Mouse (Mus musculus): ENCODE measurements around the gene Psmc5. TPM values are rescaled to one million over a fixed set of nuclear protein-coding genes. Genes with fewer than 3 reads are reported as not detected.

Psmc5 gene
- total RNA-seq, 2 experiments from 2014 or later, result 160 to 176 TPM

GRCm38 (mm10) chr11:106271794-106272643 lies 16.1 kb downstream of the Psmc5 start:
- no peak for TF ChIP-seq CTCF (conservative IDR thresholded peaks at IDR 0.05)
- no peak for DNase-seq (ENCODE audit: low spot score in 2 of 2)

GRCm38 (mm10) chr11:106272644-106273310 lies 16.8 kb downstream of the Psmc5 start, which contains the start of gene Smarcd2:
Gene Smarcd2 (minus strand): TSS chr11:106272972.
- peak within 1 kb of the TSS; percentile 74 for H3K4me3 ChIP-seq
- H3K27ac ChIP-seq, result peak within 1 kb of the TSS; percentile 98
- no peak for TF ChIP-seq CTCF (conservative IDR thresholded peaks at IDR 0.05)
- DNase-seq (ENCODE audit: low spot score in 2 of 2), result peak; percentile 98 to 100

More at GRCm38 (mm10) chr11:106271794-106272643, 16.1 kb downstream of the Psmc5 start:
- H3K27ac ChIP-seq, result peak overlapping the region; percentile 98
- H3K4me3 ChIP-seq, result peak overlapping the region; percentile 74

GRCm38 (mm10) chr11:106273311-106273684 lies 17.3 kb downstream of the Psmc5 start:
- peak overlapping the region; percentile 95 for H3K27ac ChIP-seq
- TF ChIP-seq CTCF (conservative IDR thresholded peaks at IDR 0.05), result no peak
- peak overlapping the region; percentile 74 for H3K4me3 ChIP-seq
- DNase-seq (ENCODE audit: low spot score in 2 of 2), result no peak

- no peak for DNase-seq (ENCODE audit: low spot score in 2 of 2)
- Histone ChIP-seq H3K4me3 (no peak overlapping the region), H3K27ac (0 out of 2 replicates have a peak overlapping the region, but pooled peaks have one; percentile 95)
- TF ChIP-seq CTCF (conservative IDR thresholded peaks at IDR 0.05), result no peak
These were observed 17.9 kb downstream of the Psmc5 start for GRCm38 (mm10) chr11:106273811-106274210.

- no peak overlapping the region for H3K4me3 ChIP-seq
- no peak overlapping the region for H3K27ac ChIP-seq
- no peak for TF ChIP-seq CTCF (conservative IDR thresholded peaks at IDR 0.05)
- DNase-seq (ENCODE audit: low spot score in 2 of 2), result no peak
These were observed 18.4 kb downstream of the Psmc5 start for GRCm38 (mm10) chr11:106274374-106274773.

GRCm38 (mm10) chr11:106274971-106275411 lies 19.0 kb downstream of the Psmc5 start:
- no peak for TF ChIP-seq CTCF (conservative IDR thresholded peaks at IDR 0.05)
- Histone ChIP-seq H3K4me3 (no peak overlapping the region), H3K27ac (no peak overlapping the region)
- DNase-seq (ENCODE audit: low spot score in 2 of 2), result no peak

GRCm38 (mm10) chr11:106276454-106276853 lies 20.5 kb downstream of the Psmc5 start, which contains the start of gene Tcam1:
Gene Tcam1 (plus strand): TSS chr11:106276672.
- peak; percentile 93 to 97 for DNase-seq (ENCODE audit: low spot score in 2 of 2)
- Histone ChIP-seq H3K27ac (no peak within 1 kb of the TSS), H3K4me3 (peak within 1 kb of the TSS; percentile 28; the same call in 1 of the 2 replicates)
- peak; percentile 89 for TF ChIP-seq CTCF (conservative IDR thresholded peaks at IDR 0.05)

- DNase-seq (ENCODE audit: low spot score in 2 of 2), result no peak
- Histone ChIP-seq H3K27ac (no peak overlapping the region), H3K4me3 (no peak overlapping the region)
- no peak for TF ChIP-seq CTCF (conservative IDR thresholded peaks at IDR 0.05)
These were observed 26.5 kb downstream of the Psmc5 start for GRCm38 (mm10) chr11:106282452-106282851.

GRCm38 (mm10) chr11:106283371-106283770 lies 27.4 kb downstream of the Psmc5 start:
- no peak for TF ChIP-seq CTCF (conservative IDR thresholded peaks at IDR 0.05)
- Histone ChIP-seq H3K4me3 (no peak overlapping the region), H3K27ac (no peak overlapping the region)
- no peak for DNase-seq (ENCODE audit: low spot score in 2 of 2)

- TF ChIP-seq CTCF (conservative IDR thresholded peaks at IDR 0.05), result no peak
- Histone ChIP-seq H3K4me3 (no peak overlapping the region), H3K27ac (no peak overlapping the region)
- no peak for DNase-seq (ENCODE audit: low spot score in 2 of 2)
These were observed 28.2 kb downstream of the Psmc5 start for GRCm38 (mm10) chr11:106284126-106284525.

- no peak overlapping the region for H3K4me3 ChIP-seq
- no peak overlapping the region for H3K27ac ChIP-seq
- no peak for DNase-seq (ENCODE audit: low spot score in 2 of 2)
- no peak for TF ChIP-seq CTCF (conservative IDR thresholded peaks at IDR 0.05)
These were observed 30.3 kb downstream of the Psmc5 start for GRCm38 (mm10) chr11:106286206-106286605.

GRCm38 (mm10) chr11:106286987-106287386 lies 31.0 kb downstream of the Psmc5 start:
- TF ChIP-seq CTCF (conservative IDR thresholded peaks at IDR 0.05), result no peak
- peak overlapping the region; percentile 12; the same call in 1 of the 2 replicates for H3K27ac ChIP-seq
- DNase-seq (ENCODE audit: low spot score in 2 of 2), result no peak

GRCm38 (mm10) chr11:106289369-106289768 lies 33.4 kb downstream of the Psmc5 start:
- TF ChIP-seq CTCF (conservative IDR thresholded peaks at IDR 0.05), result peak; percentile 53

More at GRCm38 (mm10) chr11:106286987-106287386, 31.0 kb downstream of the Psmc5 start:
- no peak overlapping the region for H3K4me3 ChIP-seq

More at GRCm38 (mm10) chr11:106289369-106289768, 33.4 kb downstream of the Psmc5 start:
- no peak overlapping the region for H3K4me3 ChIP-seq
- DNase-seq (ENCODE audit: low spot score in 2 of 2), result no peak
- H3K27ac ChIP-seq, result no peak overlapping the region
